Mouse (Mus musculus): ENCODE data around the gene 2310022A10Rik.
"Not testable (repeated sequence)": the region's sequence is repeated elsewhere in the genome, so short reads cannot be mapped to it uniquely, and the experiment has no call there.

The 2310022A10Rik gene

GRCm38 (mm10) chr7:27613751-27614499 is 60.9 kb downstream of the 2310022A10Rik start:
- DNase-seq (ENCODE audit: low spot score) = no peak

- no peak for DNase-seq (ENCODE audit: low spot score)
Observed at GRCm38 (mm10) chr7:27621028-27621427, 68.0 kb downstream of the 2310022A10Rik start.

GRCm38 (mm10) chr7:27622234-27622633 is 69.2 kb downstream of the 2310022A10Rik start:
- DNase-seq (ENCODE audit: low spot score) = no peak

GRCm38 (mm10) chr7:27624967-27625366 is 71.9 kb downstream of the 2310022A10Rik start:
- no peak for DNase-seq (ENCODE audit: low spot score)

DNA sequence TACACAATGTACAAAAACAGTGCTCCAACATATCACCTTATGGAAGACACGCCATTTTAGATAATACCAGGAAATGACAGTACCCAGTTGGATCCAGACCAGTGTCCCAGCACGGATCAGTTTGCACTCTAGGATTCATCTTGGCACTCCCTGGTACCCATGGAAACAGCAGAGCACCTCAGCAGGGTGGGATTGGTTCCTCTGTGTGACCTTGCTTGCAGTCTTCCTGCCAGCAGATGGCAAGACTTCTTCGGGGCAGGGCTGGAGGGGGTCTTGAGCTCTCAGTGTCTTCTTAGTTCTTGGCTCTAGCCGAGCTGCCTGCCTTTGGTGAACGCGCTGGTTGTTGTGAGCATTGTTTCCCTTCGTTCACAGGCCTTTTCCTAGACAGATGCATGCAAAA is 74.7 kb downstream of the 2310022A10Rik start:
- DNase-seq (ENCODE audit: low spot score) = no peak

GRCm38 (mm10) chr7:27628190-27628589 is 75.2 kb downstream of the 2310022A10Rik start:
- no peak for DNase-seq (ENCODE audit: low spot score)

- not testable (repeated sequence) for DNase-seq (ENCODE audit: low spot score)
Observed at GRCm38 (mm10) chr7:27628816-27629215, 75.8 kb downstream of the 2310022A10Rik start.

DNA sequence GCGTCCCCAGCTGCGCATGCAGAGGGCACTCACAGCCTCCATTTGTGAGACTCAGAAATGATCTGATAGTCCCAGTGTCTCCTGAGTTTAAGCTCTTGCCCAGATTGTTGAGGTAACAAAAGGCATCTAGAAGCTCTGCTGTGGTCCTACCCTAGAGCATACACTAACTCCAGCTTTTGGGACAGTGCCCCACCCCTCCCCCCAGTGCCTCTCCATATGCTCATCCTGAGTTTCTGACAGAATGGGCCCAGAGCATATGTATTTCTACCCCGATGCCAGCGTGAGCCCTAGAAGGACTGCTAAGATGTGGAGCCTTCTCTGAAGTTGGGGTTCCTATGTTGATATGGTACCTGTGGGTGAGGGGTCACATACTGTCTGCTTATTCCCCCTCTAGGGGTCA is 78.4 kb downstream of the 2310022A10Rik start:
- no peak for DNase-seq (ENCODE audit: low spot score)

All from spleen, adult 12 weeks (tissue).